Mouse (Mus musculus): ENCODE data around the gene Prune1. TPM values are rescaled to one million over a fixed set of nuclear protein-coding genes. Genes with fewer than 3 reads are reported as not detected.

Prune1 gene
- total RNA-seq, 2 experiments from 2014 or later = 3.3 to 4.4 TPM

- ATAC-seq (replicated peaks; ENCODE audit: low FRiP score, poor library complexity, severe bottlenecking) = peak; percentile 82
These were observed 35.2 kb downstream of the Prune1 start for GRCm38 (mm10) chr3:95246465-95247231.

GRCm38 (mm10) chr3:95243086-95243485, 38.8 kb downstream of the Prune1 start:
- no peak for ATAC-seq (replicated peaks; ENCODE audit: low FRiP score, poor library complexity, severe bottlenecking)

GRCm38 (mm10) chr3:95241498-95241897, 40.4 kb downstream of the Prune1 start, which contains the start of gene Gm128:
Gene Gm128, minus strand, starts transcription at chr3:95241598.
- ATAC-seq (replicated peaks; ENCODE audit: low FRiP score, poor library complexity, severe bottlenecking) = no peak

GRCm38 (mm10) chr3:95240900-95241299, 41.0 kb downstream of the Prune1 start:
- no peak for ATAC-seq (replicated peaks; ENCODE audit: low FRiP score, poor library complexity, severe bottlenecking)

- ATAC-seq (replicated peaks; ENCODE audit: low FRiP score, poor library complexity, severe bottlenecking) = no peak
These were observed 41.9 kb downstream of the Prune1 start for GRCm38 (mm10) chr3:95239971-95240370.

GRCm38 (mm10) chr3:95239022-95239421, 42.9 kb downstream of the Prune1 start:
- no peak for ATAC-seq (replicated peaks; ENCODE audit: low FRiP score, poor library complexity, severe bottlenecking)

- no peak for ATAC-seq (replicated peaks; ENCODE audit: low FRiP score, poor library complexity, severe bottlenecking)
These were observed 44.3 kb downstream of the Prune1 start for GRCm38 (mm10) chr3:95237541-95238099.

- no peak for ATAC-seq (replicated peaks; ENCODE audit: low FRiP score, poor library complexity, severe bottlenecking)
These were observed 46.2 kb downstream of the Prune1 start for GRCm38 (mm10) chr3:95235386-95236301.

GRCm38 (mm10) chr3:95233303-95233980, 48.4 kb downstream of the Prune1 start:
- ATAC-seq (replicated peaks; ENCODE audit: low FRiP score, poor library complexity, severe bottlenecking) = no peak

- no peak for ATAC-seq (replicated peaks; ENCODE audit: low FRiP score, poor library complexity, severe bottlenecking)
These were observed 49.1 kb downstream of the Prune1 start for GRCm38 (mm10) chr3:95232771-95233170.

GRCm38 (mm10) chr3:95231298-95232221, 50.3 kb downstream of the Prune1 start, which contains the start of gene Mllt11:
Gene Mllt11, minus strand, starts transcription at chr3:95232171.
- no peak for ATAC-seq (replicated peaks; ENCODE audit: low FRiP score, poor library complexity, severe bottlenecking)

GRCm38 (mm10) chr3:95230495-95231297, 51.2 kb downstream of the Prune1 start:
- ATAC-seq (replicated peaks; ENCODE audit: low FRiP score, poor library complexity, severe bottlenecking) = peak; percentile 41; the same call in 1 of the 2 replicates

GRCm38 (mm10) chr3:95229781-95230494, 51.9 kb downstream of the Prune1 start:
- no peak for ATAC-seq (replicated peaks; ENCODE audit: low FRiP score, poor library complexity, severe bottlenecking)

GRCm38 (mm10) chr3:95228894-95229780, 52.7 kb downstream of the Prune1 start:
- ATAC-seq (replicated peaks; ENCODE audit: low FRiP score, poor library complexity, severe bottlenecking) = peak; percentile 31

- peak; percentile 83 for ATAC-seq (replicated peaks; ENCODE audit: low FRiP score, poor library complexity, severe bottlenecking)
These were observed 53.6 kb downstream of the Prune1 start, which contains the start of gene Cdc42se1 for GRCm38 (mm10) chr3:95228148-95228893. Gene Cdc42se1, plus strand, starts transcription at chr3:95228732.

Measured in erythroblast, adult 5-6 weeks (primary cell).